Mouse (Mus musculus) CD4-positive naive resting alpha-beta T cell, adult 76 days (primary cell): ENCODE data around the gene Tex13c2. TPM values are rescaled to one million over a fixed set of nuclear protein-coding genes. Genes with fewer than 3 reads are reported as not detected.

ENCODE experiments used
- total RNA-seq: library from RNA; stranded (reverse); gene quantifications from one replicate; pipeline ENCODE4 v1.2.4, GENCODE M21; 2023

Tex13c2 gene
- not detected for total RNA-seq

GRCm38 (mm10) chrX:42489446-42489845, at the start of gene Tex13c2:
Gene Tex13c2 (plus strand): TSS chrX:42489691.

GRCm38 (mm10) chrX:42502291-42503043, 13.0 kb downstream of the Tex13c2 start, which contains the start of gene Sh2d1a:
Gene Sh2d1a (plus strand): TSS chrX:42502453.

Other genes starting within 250 kb of the Tex13c2 start
- gene Sh2d1a, start 12.8 kb downstream of the Tex13c2 start, total RNA-seq, result 32.9 TPM